Mouse (Mus musculus) kidney, postnatal 14 days (tissue): ENCODE measurements around the gene Xdh.

Source experiments
- DNase-seq: peaks from one replicate; pipeline ENCODE4 v3.0.0; 2022; ENCODE audit warnings: mixed read lengths

Xdh gene

DNA sequence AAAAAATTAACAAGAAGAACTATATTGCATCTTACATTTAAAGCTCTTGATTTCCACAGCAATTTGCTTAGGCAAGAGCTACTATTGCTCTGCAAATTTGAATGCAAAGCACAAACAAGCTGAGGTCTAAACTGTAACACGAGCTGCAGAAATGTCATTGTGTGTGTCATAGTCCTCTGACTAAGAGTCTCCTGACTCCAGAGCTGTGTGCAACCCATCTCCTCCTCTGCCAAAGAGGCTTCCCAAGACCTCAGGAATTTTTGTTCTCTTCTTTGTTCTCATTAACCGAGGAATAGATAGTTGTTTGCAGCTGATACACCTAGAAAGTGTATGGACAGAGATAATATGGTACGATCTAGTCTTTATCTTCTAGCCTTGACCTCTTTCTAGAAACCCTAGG, 8.2 kb downstream of the Xdh start:
- DNase-seq: no peak

GRCm38 (mm10) chr17:73937073-73937472, 12.9 kb downstream of the Xdh start:
- DNase-seq: no peak

DNA sequence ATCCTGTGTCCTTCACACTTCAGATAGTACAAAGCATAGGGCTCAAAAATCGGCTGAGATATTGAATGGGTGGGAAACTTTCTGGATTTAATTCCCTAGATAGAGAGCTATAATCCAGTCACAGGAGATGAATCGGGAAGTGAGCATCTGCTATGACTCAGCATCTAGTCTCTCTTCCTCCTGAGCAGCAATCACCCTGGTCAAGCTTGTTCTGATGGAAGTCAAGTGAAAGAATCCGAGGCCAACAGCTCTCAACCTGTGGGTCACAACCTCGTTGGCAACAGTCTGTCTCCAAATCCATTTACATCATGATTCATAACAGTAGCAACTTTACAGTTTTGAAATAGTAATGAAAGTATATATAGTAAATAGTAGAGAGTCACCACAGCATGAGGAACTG, 14.8 kb downstream of the Xdh start:
- no peak for DNase-seq

DNA sequence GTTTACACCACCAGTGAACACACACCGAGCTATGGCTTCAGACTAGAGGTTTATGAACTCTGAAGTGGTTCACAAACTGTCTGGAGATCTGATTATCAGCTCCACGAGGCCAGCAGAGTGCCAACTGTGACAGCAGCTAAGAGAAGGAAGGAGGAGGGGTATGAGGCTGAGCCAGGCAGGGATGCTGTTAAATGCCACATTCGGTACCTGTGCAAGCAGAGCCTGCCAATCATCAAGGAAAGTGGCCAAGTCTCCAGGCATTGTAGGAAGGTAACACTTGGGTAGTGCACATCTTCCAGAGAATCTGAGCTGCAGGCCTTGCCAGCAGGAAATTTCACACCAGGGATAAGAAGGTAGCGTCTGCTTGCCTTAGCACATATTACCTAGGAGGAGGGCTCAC, 15.7 kb downstream of the Xdh start:
- DNase-seq: no peak

GRCm38 (mm10) chr17:73933616-73934015, 16.4 kb downstream of the Xdh start:
- DNase-seq: no peak

GRCm38 (mm10) chr17:73932497-73933059, 17.4 kb downstream of the Xdh start:
- no peak for DNase-seq

- DNase-seq: no peak
Measured at GRCm38 (mm10) chr17:73919520-73919919, 30.5 kb downstream of the Xdh start.

DNA sequence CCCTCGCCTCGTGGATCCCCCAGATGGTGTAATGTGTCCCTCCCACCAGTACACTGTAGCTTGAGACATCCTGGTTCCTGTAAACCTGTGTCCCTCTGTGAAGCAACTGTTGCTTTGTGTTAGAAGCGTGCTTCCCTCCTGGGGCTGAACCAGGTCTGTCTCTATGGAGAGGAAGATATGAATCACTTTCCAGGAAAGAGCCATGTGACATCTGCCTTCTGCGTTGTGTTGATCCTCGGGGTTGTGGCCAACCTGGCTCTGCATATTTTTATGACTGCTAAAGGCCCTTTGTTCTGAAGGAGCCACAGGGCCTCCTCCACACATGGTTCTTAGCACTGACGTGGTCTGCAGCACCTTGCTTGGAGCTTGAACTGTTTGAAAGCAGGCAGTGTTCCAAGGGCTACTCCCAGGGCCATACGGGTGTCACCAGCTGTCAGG, 31.0 kb downstream of the Xdh start:
- peak; percentile 24 for DNase-seq

GRCm38 (mm10) chr17:73918138-73918537, 31.9 kb downstream of the Xdh start:
- DNase-seq: no peak

- no peak for DNase-seq
Measured at GRCm38 (mm10) chr17:73917713-73918112, 32.3 kb downstream of the Xdh start.

DNA sequence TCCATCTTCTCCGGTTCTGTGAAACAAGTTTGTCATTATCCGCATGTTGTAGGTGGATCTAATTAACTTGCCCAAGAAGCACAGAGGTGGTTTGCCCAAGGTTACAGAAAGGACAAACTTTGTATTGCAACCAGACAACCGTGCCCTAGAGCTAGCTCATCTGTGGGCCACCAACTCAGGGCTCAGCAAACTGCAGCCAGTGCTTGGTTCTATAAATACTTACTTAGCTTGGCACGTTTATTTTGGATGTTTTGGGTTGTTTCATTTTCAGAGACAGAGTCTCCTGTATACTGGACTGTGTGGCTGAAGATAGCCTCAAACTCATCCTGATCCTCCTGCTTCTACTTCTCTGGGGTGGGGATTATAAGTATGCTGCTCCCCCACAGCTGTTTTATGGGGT, 35.3 kb downstream of the Xdh start:
- DNase-seq: no peak

GRCm38 (mm10) chr17:73906076-73906475, 43.9 kb downstream of the Xdh start:
- no peak for DNase-seq

DNA sequence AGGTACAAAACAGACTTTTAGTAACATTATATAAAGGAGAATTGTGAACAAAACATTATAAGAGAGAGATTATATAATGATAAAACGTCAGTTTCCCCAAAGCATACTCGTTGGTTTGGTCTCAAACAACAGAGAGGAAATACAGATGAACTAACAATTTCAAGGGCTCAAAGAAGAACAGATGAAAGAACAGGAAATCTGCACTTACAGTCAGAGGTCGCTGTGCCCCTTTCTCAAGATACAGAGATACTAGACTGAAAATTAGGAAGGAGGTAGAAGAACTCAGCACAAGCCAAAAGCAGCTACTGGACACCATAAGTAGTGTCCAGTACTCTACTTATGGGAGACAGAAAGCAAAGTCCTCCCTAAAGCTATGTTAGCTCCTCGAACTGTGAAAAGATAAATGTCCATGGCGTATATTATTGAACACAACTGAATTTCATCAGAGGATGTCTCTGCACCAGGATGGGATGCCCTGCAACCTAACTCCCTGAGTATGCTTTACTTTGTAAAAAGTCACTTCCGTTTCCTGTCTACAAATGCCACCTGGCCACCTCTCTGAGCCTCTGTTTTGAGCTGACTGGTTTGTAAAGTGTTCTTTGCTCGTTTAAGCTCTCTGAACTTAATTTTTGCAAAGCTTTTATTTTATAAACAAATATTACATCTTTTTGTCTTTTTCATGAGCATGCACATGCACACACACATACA, 44.8 kb downstream of the Xdh start:
- DNase-seq: no peak

DNA sequence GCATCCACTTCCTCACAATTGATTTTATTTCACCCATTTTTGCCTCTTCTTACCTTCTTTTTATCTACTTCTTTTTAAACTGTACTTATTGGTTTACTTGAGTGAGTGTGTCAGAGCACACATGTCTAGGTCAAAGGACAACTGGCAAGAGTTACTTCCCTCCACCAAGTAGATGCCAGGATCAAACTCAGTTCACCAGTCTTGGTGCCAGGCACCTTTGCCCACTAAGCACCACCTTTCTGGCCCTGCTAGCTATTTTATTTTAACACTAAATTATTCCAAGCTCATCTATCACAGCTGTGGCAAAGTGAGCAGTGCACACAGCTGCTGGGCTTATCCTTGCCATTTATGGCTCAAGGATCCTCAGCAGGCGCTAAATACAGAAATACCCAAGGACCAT, 46.9 kb downstream of the Xdh start:
- peak; percentile 45 for DNase-seq

GRCm38 (mm10) chr17:73902234-73902636, 47.8 kb downstream of the Xdh start:
- DNase-seq: no peak

- no peak for DNase-seq
Measured at GRCm38 (mm10) chr17:73894399-73894798, 55.6 kb downstream of the Xdh start.

- DNase-seq: no peak
Measured at GRCm38 (mm10) chr17:73893822-73894221, 56.2 kb downstream of the Xdh start.

GRCm38 (mm10) chr17:73893207-73893606, 56.8 kb downstream of the Xdh start:
- no peak for DNase-seq

GRCm38 (mm10) chr17:73891590-73891989, 58.4 kb downstream of the Xdh start:
- DNase-seq: peak; percentile 36

DNA sequence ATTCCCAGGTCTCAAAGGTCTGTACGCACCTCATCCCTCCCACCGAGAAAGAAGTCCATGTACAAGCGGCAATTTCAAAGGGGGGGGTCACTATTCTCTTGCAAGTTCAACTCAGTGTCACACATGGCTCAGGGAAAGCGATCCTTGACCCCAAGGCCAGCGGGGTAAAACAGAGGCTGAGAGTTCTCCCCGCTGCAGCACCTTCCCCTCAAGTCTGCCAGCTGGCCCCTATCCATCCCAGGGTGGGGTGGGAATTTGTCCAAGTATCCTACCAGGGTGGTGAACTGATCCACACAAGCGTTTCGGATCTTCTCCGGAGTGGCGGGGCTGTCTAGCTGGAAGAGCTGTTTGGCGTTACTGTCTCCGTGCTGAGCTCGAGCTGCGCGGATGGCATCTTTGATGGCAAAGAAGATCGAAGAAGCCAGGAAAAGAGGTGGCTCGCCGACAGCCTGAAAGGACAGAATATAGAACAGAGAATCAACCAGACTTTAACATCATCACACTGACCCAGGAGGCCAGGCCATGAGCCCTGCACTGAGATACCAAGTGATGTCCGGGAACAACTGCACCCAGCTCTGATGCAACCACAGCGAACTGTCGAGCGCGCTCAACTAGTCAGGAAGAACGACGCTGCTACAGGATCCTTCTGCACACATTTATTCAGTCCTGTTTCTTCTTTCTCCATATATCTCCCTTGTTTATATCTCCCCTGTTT, 63.8 kb downstream of the Xdh start:
- DNase-seq: peak; percentile 78

- DNase-seq: no peak
Measured at GRCm38 (mm10) chr17:73883332-73883731, 66.7 kb downstream of the Xdh start.

DNA sequence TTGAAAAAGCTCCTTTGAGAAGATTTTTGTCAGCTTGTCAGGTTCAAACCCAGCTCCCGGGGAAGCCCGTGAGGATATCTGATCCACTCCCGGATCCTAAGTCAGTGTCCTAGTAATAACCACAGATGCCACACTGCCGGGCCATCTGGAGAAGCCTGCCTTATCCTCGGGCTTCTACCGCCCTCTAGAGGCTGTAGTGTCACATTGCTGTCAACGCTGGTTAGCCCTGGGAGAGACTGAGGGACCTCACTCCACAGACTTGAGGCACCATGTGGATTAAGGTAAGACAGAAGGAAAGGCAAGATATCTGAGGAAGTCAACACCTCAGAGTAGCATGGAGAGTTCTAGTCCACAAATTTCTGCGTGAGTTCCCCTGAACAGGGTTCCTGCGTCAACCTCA, 67.8 kb downstream of the Xdh start:
- DNase-seq: peak; percentile 84

- peak; percentile 29 for DNase-seq
Measured at GRCm38 (mm10) chr17:73881295-73881694, 68.7 kb downstream of the Xdh start.

DNA sequence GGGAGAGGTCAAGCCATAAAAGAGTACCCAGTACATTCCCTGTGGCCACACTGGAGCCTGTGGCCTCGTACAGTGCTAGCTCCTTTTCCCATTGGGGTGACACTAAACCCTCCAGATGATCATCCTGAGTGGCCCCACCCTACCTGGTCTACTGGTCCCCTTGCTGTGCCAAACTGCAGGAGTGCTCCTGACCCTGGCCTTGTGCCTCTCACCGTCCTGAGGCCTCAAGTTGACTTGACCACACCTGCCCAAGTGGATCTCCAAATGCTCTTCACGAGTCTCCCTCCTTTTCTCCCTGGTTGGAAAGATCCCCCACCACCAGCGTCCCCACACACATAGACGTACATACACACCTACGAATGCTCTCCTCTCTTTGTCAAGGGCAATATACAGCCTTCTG, 69.7 kb downstream of the Xdh start:
- no peak for DNase-seq
